Mouse (Mus musculus) erythroblast, embryonic 14.5 days (primary cell): ENCODE measurements around the gene Tspan32. TPM values are rescaled to one million over a fixed set of nuclear protein-coding genes. Genes with fewer than 3 reads are reported as not detected.

Experiments used
- H3K27me3 ChIP-seq: 2 replicates; pipeline ENCODE4 v1.6.1; 2012; ENCODE audit warnings: inconsistent platforms; ENCODE audit not compliant: control insufficient read depth
- H3K36me3 ChIP-seq: 2 replicates; pipeline ENCODE4 v1.6.1; 2012; ENCODE audit warnings: mild to moderate bottlenecking, inconsistent platforms; ENCODE audit not compliant: control insufficient read depth
- H3K4me1 ChIP-seq: 2 replicates; pipeline ENCODE4 v1.6.1; 2012; ENCODE audit warnings: inconsistent platforms; ENCODE audit not compliant: control insufficient read depth
- H3K4me3 ChIP-seq: replicated peaks from 2 replicates; pipeline ENCODE3; 2012; ENCODE audit warnings: moderate library complexity, mild to moderate bottlenecking, inconsistent platforms
- H3K9me3 ChIP-seq: 2 replicates; pipeline ENCODE4 v1.6.1; 2012; ENCODE audit warnings: low read length, inconsistent platforms, mixed read lengths; ENCODE audit not compliant: control insufficient read depth
- GATA1 ChIP-seq: IDR thresholded peaks from 2 replicates; pipeline ENCODE4 v1.6.1; 2012; ENCODE audit warnings: low read length, inconsistent platforms, mixed read lengths
- TAL1 ChIP-seq: IDR thresholded peaks from 3 replicates; pipeline ENCODE4 v1.6.1; 2012; ENCODE audit warnings: low read length, inconsistent platforms, mixed read lengths
- polyA plus RNA-seq: library from polyadenylated mRNA; stranded (reverse); fragments of >175 nt; gene quantifications from 2 replicates; pipeline ENCODE4 v1.2.3, GENCODE M21; 2012

Tspan32 gene
- 14.9 and 17.8 TPM in 2 replicates for polyA plus RNA-seq

- Histone ChIP-seq H3K27me3 (no peaks in the 10 kb centered on the region), H3K9me3 (no peaks in the 10 kb centered on the region), H3K4me1 (peaks cover 82% of the 10 kb centered on the region), H3K36me3 (peaks cover 43% of the 10 kb centered on the region), H3K4me3 (peak within 1 kb of the TSS; percentile 78)
- TF ChIP-seq TAL1 (no peak), GATA1 (no peak)
These were observed at the start of gene Tspan32 for GRCm38 (mm10) chr7:143004727-143005343. Gene Tspan32 (plus strand): TSS chr7:143005046.

- Histone ChIP-seq H3K36me3 (no peaks in the 10 kb centered on the region), H3K9me3 (no peaks in the 10 kb centered on the region; the same call in 1 of the 2 replicates), H3K4me3 (no peak overlapping the region), H3K27me3 (peaks cover 2% of the 10 kb centered on the region; the same call in 1 of the 2 replicates), H3K4me1 (no peaks in the 10 kb centered on the region)
- TF ChIP-seq TAL1, result no peak
- TF ChIP-seq GATA1, result no peak
These were observed 48.8 kb upstream of the Tspan32 start for GRCm38 (mm10) chr7:142956018-142956417.

- no peaks in the 10 kb centered on the region for H3K4me1 ChIP-seq
These were observed 46.0 kb upstream of the Tspan32 start for GRCm38 (mm10) chr7:142958817-142959216.

GRCm38 (mm10) chr7:142959752-142960151, 45.1 kb upstream of the Tspan32 start:
- TF ChIP-seq TAL1 (no peak), GATA1 (no peak)
- Histone ChIP-seq H3K36me3 (no peaks in the 10 kb centered on the region), H3K4me1 (no peaks in the 10 kb centered on the region), H3K27me3 (peaks cover 14% of the 10 kb centered on the region), H3K4me3 (no peak overlapping the region), H3K9me3 (no peaks in the 10 kb centered on the region; the same call in 1 of the 2 replicates)

More at GRCm38 (mm10) chr7:142958817-142959216, 46.0 kb upstream of the Tspan32 start:
- TF ChIP-seq GATA1 (no peak), TAL1 (no peak)
- peaks cover 6% of the 10 kb centered on the region for H3K27me3 ChIP-seq
- no peaks in the 10 kb centered on the region for H3K36me3 ChIP-seq
- H3K4me3 ChIP-seq, result no peak overlapping the region
- H3K9me3 ChIP-seq, result no peaks in the 10 kb centered on the region; the same call in 1 of the 2 replicates

- peak overlapping the region; percentile 24 for H3K4me3 ChIP-seq
- peaks cover 86% of the 10 kb centered on the region for H3K27me3 ChIP-seq
These were observed 37.4 kb upstream of the Tspan32 start for GRCm38 (mm10) chr7:142967414-142967883.

GRCm38 (mm10) chr7:142967884-142968808, 36.7 kb upstream of the Tspan32 start:
- Histone ChIP-seq H3K4me3 (peak overlapping the region; percentile 24), H3K4me1 (peaks cover 15% of the 10 kb centered on the region), H3K27me3 (peaks cover 88% of the 10 kb centered on the region), H3K36me3 (no peaks in the 10 kb centered on the region), H3K9me3 (peaks cover 3% of the 10 kb centered on the region; the same call in 1 of the 2 replicates)
- TF ChIP-seq TAL1, result no peak
- no peak for TF ChIP-seq GATA1

More at GRCm38 (mm10) chr7:142967414-142967883, 37.4 kb upstream of the Tspan32 start:
- peaks cover 15% of the 10 kb centered on the region for H3K4me1 ChIP-seq
- no peaks in the 10 kb centered on the region for H3K36me3 ChIP-seq
- TF ChIP-seq TAL1 (no peak), GATA1 (no peak)
- peaks cover 3% of the 10 kb centered on the region; the same call in 1 of the 2 replicates for H3K9me3 ChIP-seq

GRCm38 (mm10) chr7:142968809-142969511, 35.9 kb upstream of the Tspan32 start, which contains the start of gene Ascl2:
Gene Ascl2 (minus strand): TSS chr7:142969264.
- TF ChIP-seq GATA1, result no peak
- no peak for TF ChIP-seq TAL1
- peaks cover 3% of the 10 kb centered on the region; the same call in 1 of the 2 replicates for H3K9me3 ChIP-seq
- peak within 1 kb of the TSS; percentile 24 for H3K4me3 ChIP-seq
- H3K4me1 ChIP-seq, result peaks cover 15% of the 10 kb centered on the region
- no peaks in the 10 kb centered on the region for H3K36me3 ChIP-seq
- peaks cover 85% of the 10 kb centered on the region for H3K27me3 ChIP-seq

- Histone ChIP-seq H3K27me3 (peaks cover 63% of the 10 kb centered on the region), H3K4me1 (peaks cover 23% of the 10 kb centered on the region), H3K4me3 (no peak overlapping the region), H3K9me3 (no peaks in the 10 kb centered on the region), H3K36me3 (no peaks in the 10 kb centered on the region)
- TF ChIP-seq GATA1 (no peak), TAL1 (no peak)
These were observed 22.9 kb upstream of the Tspan32 start for GRCm38 (mm10) chr7:142981908-142982307.
